Mouse (Mus musculus): ENCODE measurements around the gene Chrne. TPM values are rescaled to one million over a fixed set of nuclear protein-coding genes. Genes with fewer than 3 reads are reported as not detected.
A peak's percentile ranks its signal among the peaks of the same experiment; 100 is the strongest.

The Chrne gene
- polyA plus RNA-seq, 2 experiments: not detected

DNA sequence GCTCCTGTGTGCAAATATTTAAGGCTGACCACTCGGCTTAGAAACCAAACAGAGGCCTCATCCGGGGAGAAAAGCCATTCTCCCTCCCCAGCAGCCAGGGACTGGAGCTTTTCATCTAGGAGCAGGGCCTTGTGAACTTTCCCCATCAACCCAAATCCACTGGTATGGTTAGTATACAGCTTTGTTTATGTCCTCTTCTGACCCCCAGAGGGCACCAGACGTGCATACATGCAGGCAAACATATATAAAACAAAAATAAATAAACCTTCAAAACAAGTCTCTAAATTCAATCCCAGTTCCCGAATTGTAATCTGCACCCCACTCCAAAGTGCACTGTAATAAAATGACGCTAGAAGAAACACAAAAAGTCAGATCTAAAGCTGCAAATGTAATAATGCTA is 10.5 kb upstream of the Chrne start:
- Histone ChIP-seq H3K27ac (no peak overlapping the region), H3K27me3 (ENCODE audit: control insufficient read depth, insufficient read depth, low read length) (no peaks in the 10 kb centered on the region), H3K4me1 (replicated peaks; ENCODE audit: control insufficient read depth in 2 of 2, insufficient read depth in 2 of 2, low read length in 1 of 2) (peaks cover 3 to 4% of the 10 kb centered on the region in 2 experiments; a peak in 2 of 4 replicates), H3K4me3 (ENCODE audit: insufficient read depth in 1 of 2, low read depth in 2 of 2, low read length in 2 of 2) (no peak overlapping the region), H3K9ac (replicated peaks) (no peak overlapping the region), H3K4me2 (ENCODE audit: low read depth) (no peak overlapping the region), H3K9me3 (ENCODE audit: control insufficient read depth, low read length) (no peaks in the 10 kb centered on the region), H3K36me3 (replicated peaks; ENCODE audit: control insufficient read depth, insufficient read depth, low read depth) (no peaks in the 10 kb centered on the region)
- no peak for DNase-seq (ENCODE audit: low read depth in 3 of 3, low spot score in 3 of 3)
- no peak for ATAC-seq (ENCODE audit: insufficient read depth)
- TF ChIP-seq EP300 (IDR thresholded peaks at IDR 0.05; ENCODE audit: low read depth): no peak
- TF ChIP-seq CTCF (IDR thresholded peaks at IDR 0.05; ENCODE audit: low read depth): peak; percentile 62
- WGBS (ENCODE audit: insufficient replicate concordance): 32% methylated on average over 5 of the region's 5 CpGs

DNA sequence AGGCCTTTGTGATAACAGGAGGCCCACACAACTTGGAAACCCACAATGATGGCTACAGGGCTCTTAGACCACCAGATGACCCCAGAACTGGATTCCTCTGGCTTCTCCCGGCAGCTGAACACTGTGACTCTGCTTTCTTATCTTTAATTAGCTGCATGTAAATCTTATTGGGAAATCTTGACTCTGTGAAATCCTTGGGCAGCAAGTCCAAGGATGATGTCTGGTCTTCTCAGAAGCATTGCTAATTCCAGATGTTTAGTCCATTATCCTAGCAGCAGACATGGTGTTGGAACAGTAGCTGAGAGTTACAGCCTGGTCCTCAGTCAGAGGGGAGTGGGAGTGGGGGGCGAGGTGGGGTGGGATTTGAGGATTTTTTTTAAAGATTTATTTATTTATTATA is 9.4 kb upstream of the Chrne start:
- Histone ChIP-seq H3K27me3 (ENCODE audit: control insufficient read depth, insufficient read depth, low read length) (no peaks in the 10 kb centered on the region), H3K36me3 (replicated peaks; ENCODE audit: control insufficient read depth, insufficient read depth, low read depth) (no peaks in the 10 kb centered on the region), H3K4me1 (replicated peaks; ENCODE audit: control insufficient read depth in 2 of 2, insufficient read depth in 2 of 2, low read length in 1 of 2) (peaks cover 3 to 4% of the 10 kb centered on the region in 2 experiments; a peak in 2 of 4 replicates), H3K9me3 (ENCODE audit: control insufficient read depth, low read length) (no peaks in the 10 kb centered on the region), H3K4me3 (ENCODE audit: insufficient read depth in 1 of 2, low read depth in 2 of 2, low read length in 2 of 2) (no peak overlapping the region), H3K27ac (no peak overlapping the region), H3K9ac (replicated peaks) (no peak overlapping the region), H3K4me2 (ENCODE audit: low read depth) (no peak overlapping the region)
- ATAC-seq (ENCODE audit: insufficient read depth) (no peak), DNase-seq (ENCODE audit: low read depth in 3 of 3, low spot score in 3 of 3) (no peak)
- 44% methylated on average over 2 of the region's 2 CpGs for WGBS (ENCODE audit: insufficient replicate concordance)
- TF ChIP-seq EP300 (IDR thresholded peaks at IDR 0.05; ENCODE audit: low read depth) (no peak), CTCF (IDR thresholded peaks at IDR 0.05; ENCODE audit: low read depth) (no peak)

DNA sequence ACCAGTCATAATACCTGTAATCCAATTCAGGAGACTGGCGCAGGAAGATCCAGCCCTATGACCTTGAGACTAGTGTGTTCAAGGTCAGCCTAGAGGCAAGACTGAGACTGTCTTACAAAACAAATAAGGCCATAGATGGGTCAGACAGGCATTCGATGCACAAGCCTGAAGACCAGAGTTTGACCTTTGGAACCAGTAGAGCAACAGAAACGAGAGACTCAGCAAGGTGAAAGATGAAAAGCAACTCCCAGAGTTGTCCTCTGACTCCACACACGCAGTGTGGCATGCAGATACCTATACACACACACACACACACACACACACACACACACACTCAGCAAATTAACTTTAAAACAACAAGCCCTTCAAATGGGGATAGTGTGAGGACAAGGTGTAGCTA is 7.9 kb upstream of the Chrne start:
- Histone ChIP-seq H3K27me3 (ENCODE audit: control insufficient read depth, insufficient read depth, low read length) (no peaks in the 10 kb centered on the region), H3K9me3 (ENCODE audit: control insufficient read depth, low read length) (no peaks in the 10 kb centered on the region), H3K27ac (no peak overlapping the region), H3K36me3 (replicated peaks; ENCODE audit: control insufficient read depth, insufficient read depth, low read depth) (no peaks in the 10 kb centered on the region), H3K4me1 (replicated peaks; ENCODE audit: control insufficient read depth in 2 of 2, insufficient read depth in 2 of 2, low read length in 1 of 2) (peaks cover 3 to 8% of the 10 kb centered on the region in 2 experiments; a peak in 2 of 4 replicates), H3K4me3 (ENCODE audit: insufficient read depth in 1 of 2, low read depth in 2 of 2, low read length in 2 of 2) (no peak overlapping the region), H3K9ac (replicated peaks) (no peak overlapping the region), H3K4me2 (ENCODE audit: low read depth) (no peak overlapping the region)
- TF ChIP-seq CTCF (IDR thresholded peaks at IDR 0.05; ENCODE audit: low read depth): no peak
- WGBS (ENCODE audit: insufficient replicate concordance): 51% methylated on average over 4 of the region's 4 CpGs
- no peak for DNase-seq (ENCODE audit: low read depth in 3 of 3, low spot score in 3 of 3)
- no peak for ATAC-seq (ENCODE audit: insufficient read depth)

DNA sequence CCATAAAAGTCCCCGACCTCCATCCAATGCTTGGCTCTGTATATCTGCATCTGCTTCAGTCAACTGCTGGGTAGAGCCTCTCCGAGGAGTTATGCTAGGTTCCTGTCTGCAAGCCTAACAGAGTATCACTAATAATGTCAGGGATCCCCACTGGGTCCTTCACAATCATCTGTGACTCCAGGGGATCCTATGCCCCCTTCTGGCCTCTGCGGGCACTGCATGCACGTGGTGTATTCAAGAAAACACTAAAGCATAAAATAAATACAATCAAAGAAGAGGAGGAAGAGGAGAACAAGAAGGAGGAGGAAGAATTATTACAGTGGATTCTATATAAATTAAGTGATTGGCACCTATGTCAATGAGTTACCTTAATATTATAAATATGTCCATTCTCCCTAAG is 6.5 kb upstream of the Chrne start:
- TF ChIP-seq EP300 (IDR thresholded peaks at IDR 0.05; ENCODE audit: low read depth): no peak
- peak; percentile 83 for TF ChIP-seq CTCF (IDR thresholded peaks at IDR 0.05; ENCODE audit: low read depth)
- Histone ChIP-seq H3K4me3 (ENCODE audit: insufficient read depth in 1 of 2, low read depth in 2 of 2, low read length in 2 of 2) (no peak overlapping the region), H3K27me3 (ENCODE audit: control insufficient read depth, insufficient read depth, low read length) (no peaks in the 10 kb centered on the region), H3K4me2 (ENCODE audit: low read depth) (no peak overlapping the region), H3K4me1 (replicated peaks; ENCODE audit: control insufficient read depth in 2 of 2, insufficient read depth in 2 of 2, low read length in 1 of 2) (peaks cover 3 to 6% of the 10 kb centered on the region in 2 experiments; a peak in 2 of 4 replicates), H3K27ac (no peak overlapping the region), H3K9me3 (ENCODE audit: control insufficient read depth, low read length) (no peaks in the 10 kb centered on the region), H3K36me3 (replicated peaks; ENCODE audit: control insufficient read depth, insufficient read depth, low read depth) (no peaks in the 10 kb centered on the region), H3K9ac (replicated peaks) (no peak overlapping the region)
- ATAC-seq (ENCODE audit: insufficient read depth) (no peak), DNase-seq (ENCODE audit: low read depth in 3 of 3, low spot score in 3 of 3) (no peak)
- 26% methylated on average over 4 of the region's 4 CpGs for WGBS (ENCODE audit: insufficient replicate concordance)

DNA sequence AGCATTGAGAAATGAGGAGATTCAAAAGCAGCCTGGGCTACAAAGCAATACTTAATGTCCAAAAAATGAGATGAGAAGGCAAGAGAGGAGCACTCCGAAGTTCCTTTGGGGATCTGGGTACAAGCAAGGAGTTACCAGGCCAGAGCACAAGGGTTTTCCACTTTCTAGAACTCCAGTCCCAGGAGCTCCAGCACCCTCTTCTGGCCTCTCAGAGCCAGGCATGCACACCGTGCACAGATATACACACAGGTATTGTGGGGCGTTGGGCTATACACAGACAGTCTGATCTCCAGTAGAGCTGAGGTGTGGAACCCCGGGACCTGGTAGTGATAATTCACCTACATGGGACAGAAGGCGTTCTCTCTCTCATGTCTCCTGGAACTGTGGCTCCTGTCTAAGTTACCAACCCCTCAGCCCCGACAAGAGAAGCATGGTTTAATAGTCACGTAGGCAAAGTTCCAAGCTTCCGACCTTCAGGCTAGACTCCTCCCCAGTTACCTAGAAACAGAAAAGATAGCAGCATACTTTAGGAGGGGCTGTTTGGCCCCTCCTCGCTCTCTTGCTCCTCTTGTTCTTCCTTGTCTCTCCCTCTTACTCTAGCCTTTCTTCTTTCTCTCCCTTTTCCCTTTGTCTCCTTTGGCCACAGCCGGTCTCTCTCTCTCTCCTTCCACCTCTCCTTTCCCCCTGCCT is 4.2 kb upstream of the Chrne start:
- Histone ChIP-seq H3K36me3 (replicated peaks; ENCODE audit: control insufficient read depth, insufficient read depth, low read depth) (no peaks in the 10 kb centered on the region), H3K27ac (no peak overlapping the region), H3K9me3 (ENCODE audit: control insufficient read depth, low read length) (no peaks in the 10 kb centered on the region), H3K4me3 (ENCODE audit: insufficient read depth in 1 of 2, low read depth in 2 of 2, low read length in 2 of 2) (no peak overlapping the region), H3K27me3 (ENCODE audit: control insufficient read depth, insufficient read depth, low read length) (no peaks in the 10 kb centered on the region), H3K4me2 (ENCODE audit: low read depth) (no peak overlapping the region), H3K9ac (replicated peaks) (no peak overlapping the region), H3K4me1 (replicated peaks; ENCODE audit: control insufficient read depth in 2 of 2, insufficient read depth in 2 of 2, low read length in 1 of 2) (0 out of 4 replicates have a peak, but pooled peaks cover 0 to 4% of the 10 kb centered on the region in 2 experiments)
- TF ChIP-seq CTCF (IDR thresholded peaks at IDR 0.05; ENCODE audit: low read depth) (peak; percentile 55), EP300 (IDR thresholded peaks at IDR 0.05; ENCODE audit: low read depth) (no peak)
- 68% methylated on average over 10 of the region's 10 CpGs for WGBS (ENCODE audit: insufficient replicate concordance)
- ATAC-seq (ENCODE audit: insufficient read depth): no peak
- no peak for DNase-seq (ENCODE audit: low read depth in 3 of 3, low spot score in 3 of 3)

All from liver, embryonic 14.5 days (tissue).